Mouse (Mus musculus): ENCODE results near the gene Sorcs2. TPM values are rescaled to one million over a fixed set of nuclear protein-coding genes. Genes with fewer than 3 reads are reported as not detected.

Sorcs2 gene
- polyA plus RNA-seq, 1 experiment from 2014 or later, result 8.3 TPM

DNA sequence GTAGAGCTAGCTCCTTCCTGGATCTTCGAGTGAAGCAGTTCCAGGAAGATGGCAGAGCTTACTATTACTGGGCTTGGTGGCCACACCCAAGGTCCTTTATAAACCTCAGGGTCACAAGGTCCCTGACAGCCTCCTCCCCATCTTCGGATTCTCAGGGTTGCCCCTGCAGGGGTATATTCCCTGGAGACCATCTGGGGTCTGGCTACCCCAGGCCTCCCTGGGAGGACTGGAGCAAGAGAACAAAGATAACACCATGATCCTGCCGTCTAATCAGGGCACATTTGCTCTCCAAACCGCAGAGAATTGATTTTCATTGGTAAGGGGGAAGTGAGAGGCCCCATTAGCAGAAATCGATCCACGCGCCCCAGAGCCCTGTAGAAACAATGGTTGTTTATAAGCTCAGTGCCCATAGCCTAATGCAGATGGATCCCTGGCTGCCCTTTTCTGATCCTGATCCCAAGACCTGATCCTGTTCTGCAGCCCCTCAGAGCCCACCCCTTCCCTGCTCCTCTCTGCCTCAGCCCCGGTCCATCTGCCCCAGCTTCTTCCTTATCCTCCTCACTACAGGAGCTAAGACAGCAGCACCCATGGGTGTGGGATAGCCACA is 243.0 kb downstream of the Sorcs2 start:
- no peak for DNase-seq (ENCODE audit: low spot score)
- whole genome bisulfite sequencing, result 66% methylated on average over 8 of the region's 8 CpGs
- H3K4me1 ChIP-seq, result peaks cover 23% of the 10 kb centered on the region
- no peak overlapping the region for H3K4me3 ChIP-seq
- no peaks in the 10 kb centered on the region for H3K9me3 ChIP-seq (replicated peaks)
- H3K27me3 ChIP-seq (ENCODE audit: low read depth, poor library complexity, severe bottlenecking), result no peaks in the 10 kb centered on the region
- H3K36me3 ChIP-seq, result no peaks in the 10 kb centered on the region
- no peak overlapping the region for H3K27ac ChIP-seq

DNA sequence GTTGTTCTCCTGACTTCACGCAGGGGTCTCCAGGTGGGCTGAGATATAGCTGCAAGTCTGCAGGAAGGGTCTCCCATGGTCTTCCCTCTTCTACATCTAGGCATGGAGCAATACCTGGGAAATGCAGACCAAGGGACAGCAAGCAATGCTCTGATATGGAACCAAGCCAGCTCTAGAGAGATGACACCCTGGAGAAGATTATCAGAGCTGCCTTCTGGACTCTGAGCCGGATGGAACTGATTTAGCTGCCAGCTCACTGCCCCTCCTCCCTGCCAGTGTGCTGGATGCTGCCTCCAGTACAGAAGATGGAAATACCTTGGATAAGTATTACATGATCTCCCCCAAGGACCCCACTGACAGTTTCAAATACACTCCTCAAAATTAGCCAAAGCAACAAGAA is 244.7 kb downstream of the Sorcs2 start:
- Histone ChIP-seq H3K4me1 (peaks cover 20% of the 10 kb centered on the region), H3K36me3 (no peaks in the 10 kb centered on the region), H3K27me3 (ENCODE audit: low read depth, poor library complexity, severe bottlenecking) (no peaks in the 10 kb centered on the region), H3K9me3 (replicated peaks) (no peaks in the 10 kb centered on the region), H3K4me3 (no peak overlapping the region), H3K27ac (no peak overlapping the region)
- WGBS, result 84% methylated on average over 2 of the region's 2 CpGs
- no peak for DNase-seq (ENCODE audit: low spot score)

GRCm38 (mm10) chr5:36151086-36151485 is 246.9 kb downstream of the Sorcs2 start:
- Histone ChIP-seq H3K36me3 (no peaks in the 10 kb centered on the region), H3K27me3 (ENCODE audit: low read depth, poor library complexity, severe bottlenecking) (no peaks in the 10 kb centered on the region), H3K4me1 (peaks cover 11% of the 10 kb centered on the region), H3K27ac (no peak overlapping the region), H3K4me3 (no peak overlapping the region), H3K9me3 (replicated peaks) (no peaks in the 10 kb centered on the region)
- 82% methylated on average over 8 of the region's 8 CpGs for WGBS
- DNase-seq (ENCODE audit: low spot score), result no peak

DNA sequence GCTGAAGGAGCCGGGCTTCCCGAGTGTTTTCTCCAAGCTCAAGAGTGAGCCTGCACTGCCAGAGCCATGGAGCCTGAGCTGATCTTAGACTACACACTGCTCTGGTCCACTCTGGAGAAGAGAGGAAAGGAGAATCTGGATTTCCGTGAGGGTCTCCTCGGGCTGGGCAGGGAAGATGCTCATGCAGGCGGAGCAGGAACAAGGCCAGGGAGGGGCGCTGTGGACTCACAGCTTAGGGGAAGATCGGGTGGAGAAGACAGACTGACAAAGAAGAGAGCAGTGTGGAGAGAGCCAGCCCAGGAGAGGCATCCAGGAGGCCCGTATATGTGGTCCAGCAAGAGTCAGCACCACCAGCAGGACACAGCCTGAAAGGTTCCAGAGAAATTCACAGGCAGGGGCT is 248.8 kb downstream of the Sorcs2 start:
- H3K4me3 ChIP-seq, result no peak overlapping the region
- 57% methylated on average over 8 of the region's 8 CpGs for WGBS
- H3K27me3 ChIP-seq (ENCODE audit: low read depth, poor library complexity, severe bottlenecking), result peaks cover 5% of the 10 kb centered on the region; the same call in 1 of the 2 replicates
- no peaks in the 10 kb centered on the region for H3K4me1 ChIP-seq
- no peak for DNase-seq (ENCODE audit: low spot score)
- no peaks in the 10 kb centered on the region for H3K36me3 ChIP-seq
- H3K27ac ChIP-seq, result no peak overlapping the region
- H3K9me3 ChIP-seq (replicated peaks), result no peaks in the 10 kb centered on the region

- Histone ChIP-seq H3K27ac (no peak overlapping the region), H3K9me3 (replicated peaks) (no peaks in the 10 kb centered on the region), H3K27me3 (ENCODE audit: low read depth, poor library complexity, severe bottlenecking) (peaks cover 8% of the 10 kb centered on the region; the same call in 1 of the 2 replicates), H3K4me3 (no peak overlapping the region), H3K36me3 (no peaks in the 10 kb centered on the region), H3K4me1 (no peaks in the 10 kb centered on the region)
- WGBS, result 91% methylated on average over 2 of the region's 2 CpGs
- no peak for DNase-seq (ENCODE audit: low spot score)
Measured at GRCm38 (mm10) chr5:36146589-36146988, 251.3 kb downstream of the Sorcs2 start.

DNA sequence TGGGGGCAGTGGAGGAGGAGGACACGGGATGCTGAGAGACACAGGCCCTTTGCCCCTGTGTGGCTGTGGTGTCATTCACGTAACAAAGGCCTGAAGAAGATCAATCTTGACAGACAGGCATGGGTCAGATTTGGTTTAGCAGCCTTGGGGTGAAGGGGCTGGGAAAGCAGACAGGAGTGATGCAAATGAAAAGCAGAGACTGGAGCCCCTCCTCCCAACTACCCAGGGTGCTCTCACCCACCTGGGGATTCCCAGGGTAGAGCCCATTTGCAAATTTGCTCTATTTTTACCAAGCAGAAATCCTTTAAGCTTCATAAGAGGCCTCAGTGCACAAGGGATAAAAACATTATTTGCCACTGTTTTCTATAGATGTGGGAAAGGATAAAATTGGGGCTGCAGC is 253.4 kb downstream of the Sorcs2 start:
- 38% methylated on average over 2 of the region's 2 CpGs for WGBS
- no peaks in the 10 kb centered on the region for H3K4me1 ChIP-seq
- no peak overlapping the region for H3K27ac ChIP-seq

DNA sequence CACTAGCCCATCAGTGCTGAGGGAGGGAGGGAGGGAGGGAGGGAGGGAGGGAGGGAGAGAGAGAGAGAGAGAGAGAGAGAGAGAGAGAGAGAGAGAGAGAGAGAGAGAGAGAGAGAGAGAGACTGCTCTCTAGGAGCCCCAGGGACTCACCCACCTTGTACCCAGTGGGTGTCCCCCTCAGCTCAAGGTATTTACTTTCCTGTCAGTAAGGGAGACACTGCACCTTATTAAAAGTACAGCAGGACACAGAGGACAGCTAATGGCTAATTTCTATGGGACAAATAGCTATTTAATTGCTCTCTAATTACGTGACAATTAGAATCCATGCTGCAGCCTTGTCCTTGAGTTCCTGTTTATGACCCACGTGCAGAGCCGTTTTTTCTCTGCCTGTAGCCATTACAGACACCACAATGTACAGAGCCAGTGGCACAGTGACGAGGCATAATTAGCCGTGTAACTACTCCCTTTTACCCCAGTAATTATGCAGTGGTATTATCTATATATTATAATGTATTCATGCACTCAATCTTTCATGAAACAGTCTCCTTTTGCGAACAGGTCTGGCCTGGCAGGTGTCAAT is 256.2 kb downstream of the Sorcs2 start:
- Histone ChIP-seq H3K27me3 (ENCODE audit: low read depth, poor library complexity, severe bottlenecking) (peaks cover 17% of the 10 kb centered on the region; the same call in 1 of the 2 replicates), H3K4me1 (no peaks in the 10 kb centered on the region), H3K27ac (no peak overlapping the region), H3K9me3 (replicated peaks) (no peaks in the 10 kb centered on the region), H3K36me3 (no peaks in the 10 kb centered on the region), H3K4me3 (no peak overlapping the region)
- WGBS, result 67% methylated on average over 6 of the region's 6 CpGs
- no peak for DNase-seq (ENCODE audit: low spot score)

More for the DNA sequence above, 253.4 kb downstream of the Sorcs2 start:
- H3K27me3 ChIP-seq (ENCODE audit: low read depth, poor library complexity, severe bottlenecking), result peaks cover 16% of the 10 kb centered on the region; the same call in 1 of the 2 replicates
- H3K9me3 ChIP-seq (replicated peaks), result no peaks in the 10 kb centered on the region
- H3K36me3 ChIP-seq, result no peaks in the 10 kb centered on the region
- no peak overlapping the region for H3K4me3 ChIP-seq
- no peak for DNase-seq (ENCODE audit: low spot score)

DNA sequence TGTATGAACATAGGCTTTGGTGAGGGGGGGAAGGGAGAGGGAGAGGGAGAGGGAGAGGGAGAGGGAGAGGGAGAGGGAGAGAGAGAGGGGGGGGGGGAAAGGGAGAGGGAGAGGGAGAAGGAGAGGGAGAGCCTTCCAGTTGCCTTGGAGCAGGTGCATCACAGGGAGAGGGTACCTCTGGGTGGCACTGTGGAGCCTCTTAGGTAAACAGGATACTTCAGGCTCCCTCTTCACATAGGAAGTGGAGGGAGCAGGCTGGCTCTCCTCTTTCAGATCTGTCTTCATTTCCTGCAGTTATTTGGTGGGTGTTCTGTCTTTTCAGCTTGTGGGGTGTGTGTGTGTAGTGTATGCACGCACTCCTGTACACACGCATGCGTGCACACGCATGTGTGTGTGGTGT is 256.8 kb downstream of the Sorcs2 start:
- H3K36me3 ChIP-seq, result no peaks in the 10 kb centered on the region
- no peak overlapping the region for H3K4me3 ChIP-seq
- 94% methylated on average over 4 of the region's 4 CpGs for WGBS
- peaks cover 17% of the 10 kb centered on the region; the same call in 1 of the 2 replicates for H3K27me3 ChIP-seq (ENCODE audit: low read depth, poor library complexity, severe bottlenecking)
- no peak overlapping the region for H3K27ac ChIP-seq
- H3K9me3 ChIP-seq (replicated peaks), result no peaks in the 10 kb centered on the region
- DNase-seq (ENCODE audit: low spot score), result no peak
- no peaks in the 10 kb centered on the region for H3K4me1 ChIP-seq

DNA sequence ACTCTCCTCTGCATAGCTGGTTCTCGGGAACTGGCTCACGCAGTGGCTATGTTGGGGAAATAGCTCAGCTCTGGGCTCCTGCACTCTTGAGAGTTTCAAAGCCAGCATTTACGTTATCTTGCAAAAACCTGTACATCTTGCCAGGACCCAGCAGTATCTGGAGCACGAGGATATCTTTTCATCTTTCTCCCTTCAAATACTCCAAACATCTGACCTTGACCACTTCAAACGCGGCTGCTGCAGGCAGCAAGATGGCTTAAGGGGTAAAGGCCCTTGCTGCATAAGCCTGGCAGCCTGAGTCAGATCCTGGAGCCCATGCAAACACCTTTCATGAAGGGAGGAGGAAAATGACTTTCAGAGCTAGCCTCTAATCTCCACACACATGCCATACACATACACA is 258.2 kb downstream of the Sorcs2 start:
- no peaks in the 10 kb centered on the region for H3K4me1 ChIP-seq

GRCm38 (mm10) chr5:36135874-36136542 is 261.9 kb downstream of the Sorcs2 start:
- H3K9me3 ChIP-seq (replicated peaks), result no peaks in the 10 kb centered on the region
- WGBS, result 80% methylated on average over 3 of the region's 3 CpGs
- no peak for DNase-seq (ENCODE audit: low spot score)
- no peak overlapping the region for H3K4me3 ChIP-seq
- 0 out of 2 replicates have a peak, but pooled peaks cover 9% of the 10 kb centered on the region for H3K27me3 ChIP-seq (ENCODE audit: low read depth, poor library complexity, severe bottlenecking)
- no peaks in the 10 kb centered on the region; the same call in 1 of the 2 replicates for H3K4me1 ChIP-seq
- H3K36me3 ChIP-seq, result no peaks in the 10 kb centered on the region
- H3K27ac ChIP-seq, result no peak overlapping the region

More for the DNA sequence above, 258.2 kb downstream of the Sorcs2 start:
- H3K4me3 ChIP-seq, result no peak overlapping the region
- no peak for DNase-seq (ENCODE audit: low spot score)
- 79% methylated on average over 6 of the region's 6 CpGs for WGBS
- H3K27me3 ChIP-seq (ENCODE audit: low read depth, poor library complexity, severe bottlenecking), result peaks cover 17% of the 10 kb centered on the region; the same call in 1 of the 2 replicates
- H3K27ac ChIP-seq, result no peak overlapping the region
- H3K9me3 ChIP-seq (replicated peaks), result no peaks in the 10 kb centered on the region
- no peaks in the 10 kb centered on the region for H3K36me3 ChIP-seq

GRCm38 (mm10) chr5:36134302-36134701 is 263.6 kb downstream of the Sorcs2 start:
- peaks cover 6% of the 10 kb centered on the region; the same call in 1 of the 2 replicates for H3K4me1 ChIP-seq
- no peak overlapping the region for H3K27ac ChIP-seq
- no peak overlapping the region for H3K4me3 ChIP-seq
- H3K27me3 ChIP-seq (ENCODE audit: low read depth, poor library complexity, severe bottlenecking), result no peaks in the 10 kb centered on the region
- no peaks in the 10 kb centered on the region for H3K9me3 ChIP-seq (replicated peaks)
- H3K36me3 ChIP-seq, result no peaks in the 10 kb centered on the region
- WGBS, result 80% methylated on average over 6 of the region's 6 CpGs
- DNase-seq (ENCODE audit: low spot score), result no peak

- Histone ChIP-seq H3K27ac (no peak overlapping the region), H3K4me1 (peaks cover 6% of the 10 kb centered on the region; the same call in 1 of the 2 replicates), H3K27me3 (ENCODE audit: low read depth, poor library complexity, severe bottlenecking) (no peaks in the 10 kb centered on the region), H3K9me3 (replicated peaks) (no peaks in the 10 kb centered on the region), H3K36me3 (no peaks in the 10 kb centered on the region), H3K4me3 (no peak overlapping the region)
- DNase-seq (ENCODE audit: low spot score), result no peak
- WGBS, result 78% methylated on average over 2 of the region's 2 CpGs
Measured at GRCm38 (mm10) chr5:36133893-36134292, 264.0 kb downstream of the Sorcs2 start.

DNA sequence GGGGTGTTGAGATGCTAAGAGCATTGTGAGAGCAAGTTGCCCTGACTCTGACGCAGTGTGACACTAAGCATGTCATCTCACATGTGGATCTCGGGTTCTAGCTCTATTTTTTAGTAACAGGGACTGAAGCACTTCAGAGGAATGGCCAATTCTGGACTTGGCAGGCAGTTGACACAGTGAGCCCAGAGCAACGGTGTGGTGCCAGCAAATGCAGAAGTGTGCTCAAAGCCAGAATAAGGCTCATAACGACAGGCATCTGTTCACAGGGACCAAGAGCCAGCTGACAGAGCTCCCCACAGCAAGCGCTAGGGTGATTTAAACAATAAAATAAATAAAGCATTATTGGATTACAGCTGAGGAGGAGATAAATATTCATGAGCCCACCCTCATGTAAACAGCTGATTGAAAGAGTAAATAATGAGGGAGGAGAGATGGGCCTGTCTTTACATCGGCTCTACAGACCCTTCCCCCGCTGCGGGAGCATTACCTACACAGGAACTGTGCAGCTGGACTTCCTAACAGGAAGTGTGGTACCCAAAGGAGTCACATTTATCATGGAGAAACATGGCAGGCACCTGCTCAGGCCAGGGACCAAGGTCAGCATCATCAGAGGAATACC is 267.4 kb downstream of the Sorcs2 start:
- WGBS, result 67% methylated on average over 8 of the region's 8 CpGs
- Histone ChIP-seq H3K4me1 (peaks cover 9% of the 10 kb centered on the region; the same call in 1 of the 2 replicates), H3K36me3 (no peaks in the 10 kb centered on the region), H3K4me3 (no peak overlapping the region), H3K9me3 (replicated peaks) (no peaks in the 10 kb centered on the region), H3K27me3 (ENCODE audit: low read depth, poor library complexity, severe bottlenecking) (no peaks in the 10 kb centered on the region), H3K27ac (no peak overlapping the region)
- no peak for DNase-seq (ENCODE audit: low spot score)

Measured in limb, embryonic 10.5 days (tissue).